Mouse (Mus musculus) midbrain, embryonic 13.5 days (tissue): ENCODE measurements at regions not wholly inside any gene's neighbourhood (a gene's known extent, or its start where the extent isn't known, plus 50 kb on each side); places are given as distances from the start of the nearest gene placed in this dataset.
A peak's percentile ranks its signal among the peaks of the same experiment; 100 is the strongest.
"Not testable (repeated sequence)": the region's sequence is repeated elsewhere in the genome, so short reads cannot be mapped to it uniquely, and the experiment has no call there.

ENCODE experiments used
- ATAC-seq: fragments of 200-750 bp; cut with Nextera tagmentation; 2 replicates; pipeline ENCODE4 v1.8.0; 2017; ENCODE audit warnings: mild to moderate bottlenecking, moderate TSS enrichment, moderate library complexity
- H3K27ac ChIP-seq: fragments of 300-500 bp; sonication (generic); 2 replicates; pipeline ENCODE4 v1.5.1; 2015; ENCODE audit warnings: inconsistent platforms, mild to moderate bottlenecking, moderate library complexity
- H3K27me3 ChIP-seq: fragments of 300-500 bp; sonication (generic); 2 replicates; pipeline ENCODE4 v1.6.1; 2015; ENCODE audit warnings: mild to moderate bottlenecking, inconsistent platforms
- H3K36me3 ChIP-seq: fragments of 300-500 bp; sonication (generic); 2 replicates; pipeline ENCODE4 v1.6.1; 2015; ENCODE audit warnings: mild to moderate bottlenecking, inconsistent platforms
- H3K4me1 ChIP-seq: fragments of 300-500 bp; sonication (generic); replicated peaks from 2 replicates; pipeline ENCODE4 v1.6.1; 2015; ENCODE audit warnings: inconsistent platforms
- H3K4me2 ChIP-seq: fragments of 300-500 bp; sonication (generic); replicated peaks from 2 replicates; pipeline ENCODE4 v1.6.1; 2015; ENCODE audit warnings: moderate library complexity, mild to moderate bottlenecking, inconsistent platforms
- H3K4me3 ChIP-seq: fragments of 300-500 bp; sonication (generic); replicated peaks from 2 replicates; pipeline ENCODE4 v1.5.1; 2015; ENCODE audit warnings: mild to moderate bottlenecking, inconsistent platforms
- H3K9ac ChIP-seq: fragments of 300-500 bp; sonication (generic); replicated peaks from 2 replicates; pipeline ENCODE4 v1.6.1; 2015; ENCODE audit warnings: mild to moderate bottlenecking, inconsistent platforms
- H3K9me3 ChIP-seq: fragments of 300-500 bp; sonication (generic); 2 replicates; pipeline ENCODE4 v1.6.1; 2016; ENCODE audit warnings: mild to moderate bottlenecking, inconsistent platforms
- WGBS: fragments of 180-500 bp; shearing (Covaris S2); methylation state at CpG from one replicate; pipeline ENCODE4 v1.1.7; 2015; 5-methylcytosine and 5-hydroxymethylcytosine counted together

DNA sequence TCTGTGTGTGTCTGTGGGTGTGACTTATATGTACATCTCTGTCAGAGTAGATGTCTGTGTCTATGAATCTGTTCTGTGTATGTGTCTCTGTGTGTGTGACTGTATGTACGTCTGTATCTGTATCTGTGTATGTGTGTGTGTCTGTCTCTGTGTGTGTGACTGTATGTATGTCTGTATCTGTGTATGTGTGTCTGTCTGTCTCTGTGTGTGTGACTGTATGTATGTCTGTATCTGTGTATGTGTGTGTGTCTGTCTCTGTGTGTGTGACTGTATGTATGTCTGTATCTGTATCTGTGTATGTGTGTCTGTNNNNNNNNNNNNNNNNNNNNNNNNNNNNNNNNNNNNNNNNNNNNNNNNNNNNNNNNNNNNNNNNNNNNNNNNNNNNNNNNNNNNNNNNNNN lies 88.3 kb downstream of the Sspn start:
- H3K4me3 ChIP-seq, H3K27ac ChIP-seq, H3K4me1 ChIP-seq, H3K9me3 ChIP-seq, H3K36me3 ChIP-seq, H3K9ac ChIP-seq, H3K4me2 ChIP-seq, H3K27me3 ChIP-seq: not testable (repeated sequence)
- ATAC-seq = 0 out of 2 replicates have a peak, but pooled peaks have one; percentile 58
- 56% methylated on average over 1 of the region's 1 CpGs for WGBS
